Mouse (Mus musculus): ENCODE results near the gene Dab2ip. TPM values are rescaled to one million over a fixed set of nuclear protein-coding genes. Genes with fewer than 3 reads are reported as not detected.

Gene Dab2ip
- polyA plus RNA-seq, 1 experiment: 0.40 TPM

DNA sequence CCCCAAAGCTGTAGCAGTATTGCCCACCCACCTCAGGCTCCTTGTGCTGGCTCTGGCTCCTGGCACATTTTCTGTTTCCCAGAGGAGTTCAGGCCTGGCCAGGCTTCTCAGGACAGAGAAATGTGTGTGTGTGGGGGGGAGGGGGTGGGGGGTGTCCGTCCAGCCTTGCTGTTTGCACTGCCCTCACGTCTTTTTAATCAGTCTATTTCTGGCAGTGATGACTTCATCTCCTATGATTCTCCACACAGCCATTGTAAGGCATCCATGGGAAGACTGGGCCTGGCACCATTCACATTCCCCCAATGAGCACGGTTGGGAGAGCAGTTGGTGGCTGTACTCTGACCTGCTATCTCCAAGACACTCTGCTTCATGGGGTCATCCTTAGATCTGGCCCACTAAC, 125.9 kb downstream of the Dab2ip start:
- peaks cover 40% of the 10 kb centered on the region for H3K4me1 ChIP-seq (ENCODE audit: control insufficient read depth, insufficient read depth, low read length)
- no peak for TF ChIP-seq POLR2A (IDR thresholded peaks at IDR 0.05; ENCODE audit: borderline replicate concordance, low read depth, low read length)
- no peak for TF ChIP-seq CTCF (IDR thresholded peaks at IDR 0.05; ENCODE audit: low read depth, low read length)
- no peak overlapping the region for H3K4me3 ChIP-seq (ENCODE audit: insufficient read depth, low read length)
- H3K27ac ChIP-seq (ENCODE audit: insufficient read depth, low read depth, low read length): no peak overlapping the region

DNA sequence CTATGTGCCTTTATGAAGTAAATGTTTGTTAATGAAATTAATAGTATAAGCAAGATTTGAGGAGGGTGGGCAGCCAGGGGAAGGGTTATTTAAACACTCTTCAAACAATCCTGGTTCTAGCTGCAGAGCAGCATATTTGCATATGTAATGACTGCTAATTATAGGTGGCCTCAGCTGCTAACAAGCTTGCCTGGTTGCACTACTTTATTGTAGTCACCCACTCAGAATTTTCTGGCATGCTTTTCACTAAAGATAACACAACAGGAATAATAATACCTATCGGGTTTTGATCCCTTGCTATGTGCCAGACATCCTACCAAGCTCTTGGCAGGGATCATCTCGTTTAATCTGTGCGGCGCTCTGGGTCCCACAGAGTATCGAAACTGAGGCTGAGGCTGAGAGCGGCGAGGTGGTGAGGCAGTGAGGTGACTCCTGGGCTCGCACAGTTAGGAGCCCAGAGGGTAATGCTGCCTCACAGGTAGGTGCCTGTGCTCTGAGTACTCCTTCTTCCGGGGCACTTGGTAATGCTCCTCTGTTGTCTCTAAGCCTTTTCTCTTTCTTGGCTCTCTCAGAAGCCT, 126.8 kb downstream of the Dab2ip start:
- Histone ChIP-seq H3K4me3 (ENCODE audit: insufficient read depth, low read length) (no peak overlapping the region), H3K27ac (ENCODE audit: insufficient read depth, low read depth, low read length) (no peak overlapping the region), H3K4me1 (ENCODE audit: control insufficient read depth, insufficient read depth, low read length) (peaks cover 42% of the 10 kb centered on the region)
- TF ChIP-seq CTCF (IDR thresholded peaks at IDR 0.05; ENCODE audit: low read depth, low read length) (no peak), POLR2A (IDR thresholded peaks at IDR 0.05; ENCODE audit: borderline replicate concordance, low read depth, low read length) (no peak)

DNA sequence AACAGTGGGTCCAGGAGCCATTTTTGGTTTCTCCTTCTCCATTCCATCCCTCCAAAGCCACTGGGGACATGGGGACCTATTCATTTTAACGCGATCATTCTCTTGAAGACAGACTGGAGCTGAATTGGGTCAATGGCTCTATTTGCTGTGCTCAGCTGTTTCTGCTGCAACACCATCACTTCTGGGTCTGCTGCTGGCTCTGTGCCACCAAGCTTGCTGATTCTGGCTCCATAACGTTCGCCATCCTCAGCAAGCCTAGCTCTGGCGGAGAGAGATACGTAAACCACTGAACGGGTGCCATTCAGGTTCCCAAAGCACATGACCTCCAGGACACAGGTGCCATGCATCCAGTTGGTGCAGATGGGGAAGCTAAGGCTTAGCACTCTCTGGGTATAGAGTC, 128.0 kb downstream of the Dab2ip start:
- no peak overlapping the region for H3K27ac ChIP-seq (ENCODE audit: insufficient read depth, low read depth, low read length)
- H3K4me1 ChIP-seq (ENCODE audit: control insufficient read depth, insufficient read depth, low read length): peaks cover 36% of the 10 kb centered on the region
- TF ChIP-seq POLR2A (IDR thresholded peaks at IDR 0.05; ENCODE audit: borderline replicate concordance, low read depth, low read length) (no peak), CTCF (IDR thresholded peaks at IDR 0.05; ENCODE audit: low read depth, low read length) (no peak)
- H3K4me3 ChIP-seq (ENCODE audit: insufficient read depth, low read length): no peak overlapping the region

DNA sequence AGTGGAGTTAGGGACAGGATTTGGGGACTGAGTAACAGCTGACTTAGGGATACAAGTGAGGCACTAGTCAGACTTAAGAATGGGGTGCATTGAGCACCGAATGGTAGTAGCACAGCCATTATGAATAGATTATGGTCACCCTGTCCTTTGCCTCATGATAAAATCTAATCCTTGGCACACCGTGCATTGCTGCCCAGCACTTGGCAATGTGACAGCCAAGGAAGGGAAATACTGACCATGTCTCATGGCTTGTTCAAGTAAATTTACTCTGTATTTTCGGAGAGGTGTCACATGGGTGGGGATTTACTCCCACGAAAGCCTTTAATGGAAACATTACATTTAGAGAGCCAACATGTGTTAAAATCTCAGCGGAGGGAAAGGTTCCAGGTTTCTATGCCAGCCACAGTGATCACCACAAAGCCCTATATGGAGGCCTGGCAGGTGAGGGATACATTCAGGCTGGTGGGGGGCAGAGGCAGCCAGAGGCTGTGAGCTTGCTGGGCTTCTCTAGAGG, 129.5 kb downstream of the Dab2ip start:
- Histone ChIP-seq H3K4me1 (ENCODE audit: control insufficient read depth, insufficient read depth, low read length) (peaks cover 23% of the 10 kb centered on the region), H3K27ac (ENCODE audit: insufficient read depth, low read depth, low read length) (no peak overlapping the region), H3K4me3 (ENCODE audit: insufficient read depth, low read length) (no peak overlapping the region)
- no peak for TF ChIP-seq POLR2A (IDR thresholded peaks at IDR 0.05; ENCODE audit: borderline replicate concordance, low read depth, low read length)
- no peak for TF ChIP-seq CTCF (IDR thresholded peaks at IDR 0.05; ENCODE audit: low read depth, low read length)

DNA sequence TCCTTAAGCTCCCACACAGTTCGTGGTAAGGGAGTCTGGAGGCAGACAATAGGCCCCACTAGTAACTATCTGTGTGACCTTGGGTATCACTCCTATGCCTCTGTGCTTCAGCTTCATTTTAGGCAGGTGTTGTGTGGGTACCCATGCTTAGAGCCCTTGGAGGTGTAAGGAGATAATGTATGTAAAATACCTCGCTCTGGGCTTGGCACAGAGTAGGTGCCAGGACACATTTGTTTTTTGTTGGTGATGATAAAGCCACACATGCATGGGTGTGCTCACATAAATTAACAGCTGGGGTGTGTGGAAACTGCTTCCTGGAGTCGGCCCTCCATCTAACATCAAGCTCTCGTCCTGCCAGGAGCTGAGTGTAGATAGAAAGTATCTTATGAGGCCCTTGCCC, 130.1 kb downstream of the Dab2ip start:
- peaks cover 23% of the 10 kb centered on the region for H3K4me1 ChIP-seq (ENCODE audit: control insufficient read depth, insufficient read depth, low read length)
- H3K27ac ChIP-seq (ENCODE audit: insufficient read depth, low read depth, low read length): no peak overlapping the region
- no peak for TF ChIP-seq CTCF (IDR thresholded peaks at IDR 0.05; ENCODE audit: low read depth, low read length)
- TF ChIP-seq POLR2A (IDR thresholded peaks at IDR 0.05; ENCODE audit: borderline replicate concordance, low read depth, low read length): no peak
- H3K4me3 ChIP-seq (ENCODE audit: insufficient read depth, low read length): no peak overlapping the region

DNA sequence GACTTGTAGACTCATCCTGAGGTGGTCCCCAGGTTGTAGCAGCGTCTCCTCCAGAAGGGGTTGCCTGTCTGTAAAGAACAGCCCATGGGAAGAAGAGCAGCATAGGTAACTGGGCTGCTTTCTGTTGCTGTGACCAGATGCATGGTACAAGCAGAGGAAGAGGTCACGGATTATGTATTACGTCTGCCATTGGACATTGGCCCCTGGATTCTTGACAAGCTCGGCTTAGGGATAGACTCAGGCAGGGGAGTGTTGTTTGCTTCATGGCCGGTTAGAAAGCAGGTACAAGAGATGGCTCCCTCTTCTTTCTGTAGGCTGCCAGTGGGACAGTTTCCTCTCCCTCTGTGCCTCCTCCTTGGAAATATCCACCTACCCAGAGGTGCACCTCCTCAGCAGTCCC, 130.5 kb downstream of the Dab2ip start:
- H3K4me1 ChIP-seq (ENCODE audit: control insufficient read depth, insufficient read depth, low read length): peaks cover 22% of the 10 kb centered on the region
- TF ChIP-seq POLR2A (IDR thresholded peaks at IDR 0.05; ENCODE audit: borderline replicate concordance, low read depth, low read length) (no peak), CTCF (IDR thresholded peaks at IDR 0.05; ENCODE audit: low read depth, low read length) (no peak)
- H3K27ac ChIP-seq (ENCODE audit: insufficient read depth, low read depth, low read length): no peak overlapping the region
- H3K4me3 ChIP-seq (ENCODE audit: insufficient read depth, low read length): no peak overlapping the region

DNA sequence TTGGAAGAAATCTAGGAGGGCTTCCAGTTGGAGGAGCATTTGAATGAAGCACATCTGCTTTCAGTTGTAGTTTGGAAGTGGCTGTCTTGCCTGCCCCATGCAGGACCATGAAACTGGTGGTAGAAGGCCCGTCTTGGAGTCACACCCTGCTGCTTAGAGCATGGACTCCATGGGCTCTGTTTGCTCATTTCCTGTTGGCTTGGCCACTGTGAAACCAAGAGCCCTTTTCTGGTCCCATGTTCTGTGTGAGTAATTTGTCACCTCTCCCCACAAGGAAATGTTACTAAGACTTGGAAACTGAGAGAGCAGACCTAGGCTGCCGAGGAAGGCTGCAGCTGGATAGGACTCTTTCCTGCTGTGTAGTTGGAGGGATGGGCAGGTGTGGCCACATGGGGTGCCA, 131.8 kb downstream of the Dab2ip start:
- TF ChIP-seq POLR2A (IDR thresholded peaks at IDR 0.05; ENCODE audit: borderline replicate concordance, low read depth, low read length): no peak
- no peak for TF ChIP-seq CTCF (IDR thresholded peaks at IDR 0.05; ENCODE audit: low read depth, low read length)
- H3K4me1 ChIP-seq (ENCODE audit: control insufficient read depth, insufficient read depth, low read length): peaks cover 13% of the 10 kb centered on the region
- H3K27ac ChIP-seq (ENCODE audit: insufficient read depth, low read depth, low read length): no peak overlapping the region
- H3K4me3 ChIP-seq (ENCODE audit: insufficient read depth, low read length): no peak overlapping the region

DNA sequence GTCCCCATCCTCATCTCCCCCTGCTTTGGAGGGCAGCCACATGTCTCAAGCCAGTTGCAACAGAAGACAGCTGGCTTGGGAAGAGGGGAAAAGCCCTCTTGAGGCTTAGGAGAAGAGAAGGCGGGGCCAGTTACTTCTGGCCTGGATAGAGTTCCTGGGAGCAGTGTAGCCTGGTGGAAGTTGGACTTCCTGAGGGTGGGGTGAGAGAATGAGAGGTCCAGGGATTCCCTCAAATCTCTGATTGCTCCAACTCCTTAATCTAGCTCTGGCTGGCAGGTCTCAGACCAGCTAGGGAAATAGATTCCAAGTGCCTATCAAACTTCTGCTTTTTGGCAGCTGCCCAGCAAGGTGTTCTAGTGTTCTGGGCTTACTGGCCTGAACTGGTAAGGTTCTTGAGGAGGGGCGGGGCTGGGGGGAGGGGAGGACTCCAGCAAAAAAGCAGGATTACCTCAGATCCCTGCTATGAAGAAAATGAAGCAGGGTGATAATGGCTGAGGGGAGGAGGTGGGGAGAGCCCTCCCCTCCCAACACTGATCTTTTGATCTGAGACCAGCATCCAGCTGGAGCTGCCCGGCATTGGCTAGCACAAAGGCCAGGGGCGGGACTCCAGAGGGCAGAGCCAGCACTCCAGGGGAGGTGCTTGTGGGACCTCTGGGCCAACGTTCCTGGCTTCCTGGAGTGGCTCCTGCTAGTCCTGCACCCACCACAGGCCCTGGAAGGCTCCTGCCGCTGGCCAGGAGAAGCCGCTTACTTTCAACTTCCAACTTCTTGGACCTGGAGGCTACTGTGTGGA, 133.4 kb downstream of the Dab2ip start:
- no peak overlapping the region for H3K27ac ChIP-seq (ENCODE audit: insufficient read depth, low read depth, low read length)
- no peak overlapping the region for H3K4me3 ChIP-seq (ENCODE audit: insufficient read depth, low read length)
- H3K4me1 ChIP-seq (ENCODE audit: control insufficient read depth, insufficient read depth, low read length): peaks cover 17% of the 10 kb centered on the region
- TF ChIP-seq POLR2A (IDR thresholded peaks at IDR 0.05; ENCODE audit: borderline replicate concordance, low read depth, low read length) (no peak), CTCF (IDR thresholded peaks at IDR 0.05; ENCODE audit: low read depth, low read length) (no peak)

DNA sequence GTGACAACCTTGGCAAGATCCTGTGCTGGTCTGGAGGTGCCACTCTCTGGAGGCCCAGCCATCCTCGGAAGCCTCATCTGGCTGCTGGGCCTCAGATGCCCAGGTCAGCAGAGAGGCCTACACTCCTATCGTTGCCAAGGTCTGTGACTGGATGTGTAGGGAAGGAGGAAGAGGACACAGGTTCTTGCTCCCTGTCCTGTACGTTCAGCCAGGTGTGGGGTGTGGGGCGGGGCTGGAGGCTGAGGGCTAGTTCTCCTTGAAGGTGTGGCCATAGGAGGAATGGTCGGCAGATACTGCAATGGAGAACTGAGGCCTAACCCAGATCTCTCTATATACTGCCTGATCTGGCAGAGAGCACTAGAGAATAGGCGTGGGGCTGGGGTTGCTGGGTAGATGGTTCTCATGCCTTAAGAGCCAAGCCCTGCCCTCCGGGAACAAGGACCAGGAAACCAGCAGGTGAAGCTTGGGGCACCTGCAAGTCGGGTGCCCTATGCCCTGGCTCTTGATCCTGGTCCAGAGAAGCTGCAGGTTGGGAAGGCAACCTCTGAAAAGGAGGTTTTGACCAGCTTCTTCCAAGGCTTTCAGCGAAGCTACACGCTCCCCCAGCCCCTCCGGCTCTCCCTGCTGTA, 134.3 kb downstream of the Dab2ip start:
- no peak for TF ChIP-seq POLR2A (IDR thresholded peaks at IDR 0.05; ENCODE audit: borderline replicate concordance, low read depth, low read length)
- Histone ChIP-seq H3K4me3 (ENCODE audit: insufficient read depth, low read length) (no peak overlapping the region), H3K4me1 (ENCODE audit: control insufficient read depth, insufficient read depth, low read length) (peaks cover 22% of the 10 kb centered on the region), H3K27ac (ENCODE audit: insufficient read depth, low read depth, low read length) (no peak overlapping the region)

DNA sequence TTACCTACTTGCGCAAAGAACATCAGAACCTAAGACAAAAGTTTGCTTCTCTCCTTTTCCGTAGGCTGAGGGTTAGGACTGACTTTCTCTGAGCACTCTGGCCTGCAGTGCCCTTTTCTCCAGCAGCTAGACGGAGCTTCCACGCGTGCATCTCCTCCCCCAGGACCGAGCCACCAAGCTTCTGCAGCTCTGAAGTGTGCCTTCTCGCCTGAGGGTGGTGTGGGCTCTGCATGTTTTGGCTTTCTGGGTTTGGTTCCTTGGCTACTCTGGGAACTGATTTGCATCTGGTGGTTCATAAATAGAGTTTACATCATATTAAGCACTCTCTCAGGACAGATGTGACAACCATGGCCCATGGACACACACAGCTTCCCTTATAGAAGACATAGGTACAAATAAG, 135.0 kb downstream of the Dab2ip start:
- H3K27ac ChIP-seq (ENCODE audit: insufficient read depth, low read depth, low read length): no peak overlapping the region
- no peak for TF ChIP-seq POLR2A (IDR thresholded peaks at IDR 0.05; ENCODE audit: borderline replicate concordance, low read depth, low read length)
- TF ChIP-seq CTCF (IDR thresholded peaks at IDR 0.05; ENCODE audit: low read depth, low read length): no peak
- no peak overlapping the region for H3K4me3 ChIP-seq (ENCODE audit: insufficient read depth, low read length)
- peaks cover 24% of the 10 kb centered on the region for H3K4me1 ChIP-seq (ENCODE audit: control insufficient read depth, insufficient read depth, low read length)
